Mouse (Mus musculus) spleen, adult 2 months (tissue): ENCODE results near the gene Cntd1.

ENCODE experiments used
- CTCF ChIP-seq: fragments of 200-500 bp; IDR thresholded peaks from 2 replicates; pipeline ENCODE4 v1.5.1; 2011; ENCODE audit warnings: mild to moderate bottlenecking, inconsistent platforms; ENCODE audit not compliant: insufficient read depth, insufficient read length, insufficient replicate concordance; ENCODE audit errors: extremely low read depth
- POLR2A ChIP-seq: fragments of 200-500 bp; IDR thresholded peaks from 2 replicates; pipeline ENCODE4 v1.6.1; 2011; ENCODE audit warnings: low read depth, low read length, inconsistent platforms

DNA sequence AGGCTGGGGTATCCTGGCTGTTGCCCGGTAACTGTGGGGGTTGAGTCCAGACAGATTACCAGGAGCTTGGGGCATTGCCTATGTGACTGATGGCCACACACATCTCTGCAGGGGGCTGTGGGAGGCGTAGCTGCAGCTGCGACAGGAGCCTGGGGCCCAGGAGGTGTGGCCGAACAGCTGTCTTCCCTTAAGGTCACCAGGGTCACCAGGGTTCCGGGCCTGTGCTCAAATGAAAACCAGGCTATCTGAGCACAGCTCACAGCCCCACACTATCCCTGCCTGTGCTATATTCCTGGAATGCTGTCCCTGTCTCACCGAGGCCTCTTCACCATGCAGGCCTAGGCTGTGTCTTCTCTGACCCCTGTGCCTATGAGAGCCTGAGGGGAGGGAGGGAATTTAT is 55.7 kb downstream of the Cntd1 start:
- TF ChIP-seq CTCF (no peak), POLR2A (no peak)
